Mouse (Mus musculus) kidney, postnatal 0 days (tissue): ENCODE results near the gene Paip2b. TPM values are rescaled to one million over a fixed set of nuclear protein-coding genes. Genes with fewer than 3 reads are reported as not detected.

Experiments used
- ATAC-seq: fragments of 200-750 bp; cut with Nextera tagmentation; replicated peaks from 2 replicates; pipeline ENCODE4 v1.8.0; 2017; ENCODE audit warnings: low read depth, moderate number of reproducible peaks, moderate TSS enrichment, moderate library complexity; ENCODE audit not compliant: low FRiP score
- DNase-seq: peaks from one replicate; pipeline ENCODE4 v3.0.0-alpha.2; 2016; ENCODE audit warnings: low spot score
- H3K27ac ChIP-seq: fragments of 300-500 bp; sonication (generic); 2 replicates; pipeline ENCODE4 v1.5.1; 2014; ENCODE audit warnings: mild to moderate bottlenecking
- H3K27me3 ChIP-seq: fragments of 300-500 bp; sonication (generic); 2 replicates; pipeline ENCODE4 v1.6.1; 2014; ENCODE audit warnings: low read length, mixed read lengths; ENCODE audit not compliant: insufficient read depth
- H3K36me3 ChIP-seq: fragments of 300-500 bp; sonication (generic); 2 replicates; pipeline ENCODE4 v1.6.1; 2014; ENCODE audit warnings: low read length, mixed read lengths; ENCODE audit not compliant: insufficient read depth
- H3K4me1 ChIP-seq: fragments of 300-500 bp; sonication (generic); replicated peaks from 2 replicates; pipeline ENCODE4 v1.6.1; 2014; ENCODE audit warnings: antibody characterized with exemption, low read length, mixed read lengths; ENCODE audit not compliant: insufficient read depth
- H3K4me2 ChIP-seq: fragments of 300-500 bp; sonication (generic); 2 replicates; pipeline ENCODE4 v1.6.1; 2014; ENCODE audit warnings: mild to moderate bottlenecking, low read length, moderate library complexity, mixed read lengths
- H3K4me3 ChIP-seq: fragments of 300-500 bp; sonication (generic); replicated peaks from 2 replicates; pipeline ENCODE4 v1.5.1; 2014; ENCODE audit warnings: low read depth, low read length
- H3K9ac ChIP-seq: fragments of 300-500 bp; sonication (generic); 2 replicates; pipeline ENCODE4 v1.6.1; 2014; ENCODE audit warnings: low read depth, low read length
- H3K9me3 ChIP-seq: fragments of 300-500 bp; sonication (generic); replicated peaks from 2 replicates; pipeline ENCODE4 v1.6.1; 2016; ENCODE audit warnings: low read length, inconsistent platforms, mixed read lengths
- CTCF ChIP-seq: IDR thresholded peaks from 2 replicates; pipeline ENCODE4 v1.5.1; 2016; ENCODE audit warnings: antibody characterized with exemption, low read depth, mild to moderate bottlenecking, moderate library complexity
- WGBS: fragments of 180-500 bp; shearing (Covaris S2); extraction: QIAGEN DNeasy Blood & Tissue Kit; methylation state at CpG from one replicate; pipeline ENCODE4 v1.1.7; 2014; 5-methylcytosine and 5-hydroxymethylcytosine counted together
- polyA plus RNA-seq: library from polyadenylated mRNA; unstranded; fragments of >200 nt; fragmentation: Nextera tagmentation; extraction: Ambion mirVana; gene quantifications from 2 replicates; pipeline ENCODE4 v1.2.1, GENCODE M21; 2015

Paip2b gene
- polyA plus RNA-seq, 1 experiment from 2014 or later = 12.1 TPM

DNA sequence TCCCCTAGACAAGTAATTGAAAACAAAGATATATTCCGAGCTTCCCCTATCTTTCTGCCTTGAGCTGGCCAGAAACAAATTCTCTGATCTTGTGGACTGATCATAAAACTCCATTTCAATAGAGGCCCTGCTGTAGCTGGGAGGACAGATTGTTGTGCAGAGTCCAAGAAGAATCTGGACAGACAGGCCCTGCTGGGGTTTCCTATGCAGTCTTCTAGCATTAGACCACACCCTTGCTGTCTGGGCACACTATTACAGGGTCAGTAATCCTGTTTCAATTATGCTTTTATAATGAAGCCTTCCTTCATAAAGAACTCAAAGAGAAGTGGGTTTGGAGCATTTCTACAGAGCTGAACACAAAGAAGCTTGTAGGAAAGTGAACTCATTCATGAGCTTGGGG lies 12.5 kb downstream of the Paip2b start:
- 0 out of 2 replicates have a peak, but pooled peaks cover under 1% of the 10 kb centered on the region for H3K36me3 ChIP-seq
- H3K27me3 ChIP-seq = no peaks in the 10 kb centered on the region
- no peak for TF ChIP-seq CTCF
- H3K4me3 ChIP-seq = no peak overlapping the region
- no peak overlapping the region for H3K4me2 ChIP-seq
- ATAC-seq = no peak
- H3K9ac ChIP-seq = no peak overlapping the region
- H3K4me1 ChIP-seq = no peaks in the 10 kb centered on the region
- H3K9me3 ChIP-seq = no peaks in the 10 kb centered on the region
- 54% methylated on average over 1 of the region's 1 CpGs for WGBS
- DNase-seq = no peak
- H3K27ac ChIP-seq = no peak overlapping the region

DNA sequence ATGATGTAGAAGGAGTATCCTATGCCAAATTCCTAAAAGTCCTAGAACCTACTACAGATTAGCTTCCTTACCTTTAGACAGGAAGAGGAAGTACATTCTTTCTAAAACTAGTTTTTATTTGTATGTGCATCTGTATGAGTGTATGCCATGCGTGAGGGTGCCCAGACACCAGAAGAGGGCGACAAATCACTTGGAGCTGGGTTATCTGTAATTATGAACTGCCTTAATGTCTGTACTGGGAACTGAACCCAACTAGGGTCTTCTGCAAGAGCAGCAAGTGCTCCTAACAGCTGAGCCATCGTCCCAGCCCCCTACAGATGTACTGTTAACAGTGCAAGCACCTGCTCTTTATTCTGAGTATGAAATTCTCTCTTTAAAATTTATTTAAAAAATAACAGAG lies 15.7 kb downstream of the Paip2b start:
- no peaks in the 10 kb centered on the region for H3K4me1 ChIP-seq
- no peak for ATAC-seq
- H3K27me3 ChIP-seq = no peaks in the 10 kb centered on the region
- peaks cover 11% of the 10 kb centered on the region; the same call in 1 of the 2 replicates for H3K36me3 ChIP-seq
- DNase-seq = no peak
- WGBS = 90% methylated on average over 3 of the region's 3 CpGs
- H3K4me2 ChIP-seq = no peak overlapping the region
- no peaks in the 10 kb centered on the region for H3K9me3 ChIP-seq
- TF ChIP-seq CTCF = 0 out of 2 replicates have a peak, but pooled peaks have one; percentile 8
- no peak overlapping the region for H3K27ac ChIP-seq
- H3K9ac ChIP-seq = no peak overlapping the region
- H3K4me3 ChIP-seq = no peak overlapping the region

DNA sequence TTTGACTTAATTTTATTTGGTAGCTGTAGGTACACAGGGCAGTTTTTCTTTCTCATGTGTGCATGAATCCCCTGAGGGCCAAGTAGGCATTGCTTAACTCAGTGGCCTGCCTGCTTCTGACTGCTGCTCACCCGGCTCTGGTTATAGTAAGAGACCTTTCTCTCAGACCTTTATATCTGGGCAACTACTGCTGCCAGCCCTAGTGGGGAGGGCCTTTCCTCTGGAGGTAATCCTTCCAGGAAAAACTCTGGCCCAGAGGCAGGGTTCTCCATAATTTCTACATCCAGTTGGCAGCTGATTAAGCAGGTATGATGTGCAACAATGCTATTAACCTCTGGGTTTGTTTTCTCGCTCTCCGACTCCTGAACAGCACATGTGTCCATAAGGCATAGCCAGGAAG lies 28.7 kb downstream of the Paip2b start:
- 90% methylated on average over 3 of the region's 3 CpGs for WGBS

DNA sequence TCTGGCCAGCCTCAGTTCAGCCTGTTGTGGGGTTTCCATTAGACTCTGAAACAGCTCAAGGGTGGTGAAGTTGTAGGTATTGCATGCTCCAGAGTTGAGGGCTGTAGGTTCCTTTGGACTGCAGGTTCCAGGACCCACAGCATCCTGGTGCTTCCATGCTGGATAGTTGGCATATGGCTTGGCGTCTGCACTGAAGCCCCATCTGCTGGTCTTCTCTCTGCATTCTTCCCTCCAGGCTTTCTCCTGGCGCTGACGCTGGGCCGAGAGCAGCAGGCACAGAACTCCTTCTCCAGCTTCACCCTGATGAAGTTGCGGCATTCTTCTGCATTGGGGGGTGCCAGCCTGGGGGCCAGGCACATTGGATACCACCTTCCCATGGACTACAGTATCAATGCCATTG lies 29.5 kb downstream of the Paip2b start:
- Histone ChIP-seq H3K4me1 (no peaks in the 10 kb centered on the region), H3K27me3 (no peaks in the 10 kb centered on the region), H3K9ac (no peak overlapping the region), H3K36me3 (peaks cover 31% of the 10 kb centered on the region), H3K9me3 (no peaks in the 10 kb centered on the region), H3K27ac (no peak overlapping the region), H3K4me2 (no peak overlapping the region), H3K4me3 (no peak overlapping the region)
- 93% methylated on average over 5 of the region's 5 CpGs for WGBS
- ATAC-seq (no peak), DNase-seq (no peak)
- no peak for TF ChIP-seq CTCF

More for the DNA sequence above, 28.7 kb downstream of the Paip2b start:
- no peak overlapping the region for H3K27ac ChIP-seq
- H3K9ac ChIP-seq = no peak overlapping the region
- H3K9me3 ChIP-seq = no peaks in the 10 kb centered on the region
- no peaks in the 10 kb centered on the region for H3K27me3 ChIP-seq
- peaks cover 31% of the 10 kb centered on the region for H3K36me3 ChIP-seq
- no peaks in the 10 kb centered on the region for H3K4me1 ChIP-seq
- no peak overlapping the region for H3K4me3 ChIP-seq
- DNase-seq = no peak
- TF ChIP-seq CTCF = no peak
- no peak for ATAC-seq
- no peak overlapping the region for H3K4me2 ChIP-seq

DNA sequence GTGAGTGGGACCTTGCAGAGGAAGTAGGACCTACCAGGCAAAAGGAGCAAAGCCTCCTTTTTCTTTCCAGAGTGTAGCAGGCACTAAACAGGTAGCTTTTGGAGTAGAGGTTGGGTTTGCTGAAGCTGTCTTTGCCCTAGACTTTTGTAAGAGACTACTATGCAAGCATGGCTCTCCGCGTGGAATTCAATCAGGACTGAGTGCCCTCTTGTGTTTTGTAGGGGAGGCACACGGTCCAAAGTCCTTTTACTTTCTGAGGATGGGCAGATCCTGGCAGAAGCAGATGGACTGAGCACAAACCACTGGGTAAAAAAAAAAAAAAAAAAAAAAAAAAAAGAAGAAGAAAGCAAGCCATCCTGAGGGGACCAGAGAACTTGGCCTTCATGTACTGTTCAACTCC lies 34.9 kb downstream of the Paip2b start:
- Histone ChIP-seq H3K4me1 (peaks cover 8% of the 10 kb centered on the region; the same call in 1 of the 2 replicates), H3K9ac (no peak overlapping the region), H3K36me3 (peaks cover 16% of the 10 kb centered on the region), H3K27me3 (no peaks in the 10 kb centered on the region), H3K4me3 (no peak overlapping the region), H3K4me2 (no peak overlapping the region), H3K27ac (0 out of 2 replicates have a peak overlapping the region, but pooled peaks have one; percentile 11), H3K9me3 (no peaks in the 10 kb centered on the region)
- DNase-seq (peak; percentile 40), ATAC-seq (no peak)
- peak; percentile 30; the same call in 1 of the 2 replicates for TF ChIP-seq CTCF
- WGBS = 49% methylated on average over 3 of the region's 3 CpGs

DNA sequence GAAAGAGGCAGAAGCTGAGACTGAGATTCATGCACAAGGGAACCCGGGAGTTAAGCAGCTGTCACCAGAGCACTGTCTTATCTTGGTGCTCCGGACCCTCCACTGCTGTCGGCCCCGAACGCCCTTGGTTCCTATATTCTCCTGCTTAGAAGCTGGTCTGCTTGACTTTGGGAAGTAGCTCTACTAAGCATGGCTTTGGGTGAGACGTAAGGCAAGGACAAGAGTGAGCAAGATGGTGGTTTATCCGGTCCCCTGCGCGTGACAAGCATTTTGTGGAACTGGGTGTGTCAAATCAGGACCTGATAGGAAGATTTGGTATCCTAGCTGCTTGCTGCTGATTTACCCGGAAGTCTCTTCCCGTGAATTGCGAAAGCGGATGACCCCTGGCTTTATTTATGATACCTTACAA lies 36.0 kb downstream of the Paip2b start:
- no peaks in the 10 kb centered on the region for H3K9me3 ChIP-seq
- H3K36me3 ChIP-seq = peaks cover 12% of the 10 kb centered on the region
- H3K4me1 ChIP-seq = peaks cover 8% of the 10 kb centered on the region; the same call in 1 of the 2 replicates
- TF ChIP-seq CTCF = no peak
- peak overlapping the region; percentile 94 for H3K4me2 ChIP-seq
- WGBS = 5% methylated on average over 13 of the region's 13 CpGs
- H3K27ac ChIP-seq = peak overlapping the region; percentile 92
- no peaks in the 10 kb centered on the region for H3K27me3 ChIP-seq
- ATAC-seq (peak; percentile 14; the same call in 1 of the 2 replicates), DNase-seq (peak; percentile 44)
- H3K4me3 ChIP-seq = peak overlapping the region; percentile 78
- H3K9ac ChIP-seq = peak overlapping the region; percentile 82
